ENCODE assay signal across 9 mouse cellular contexts in the genomic region with DNA sequence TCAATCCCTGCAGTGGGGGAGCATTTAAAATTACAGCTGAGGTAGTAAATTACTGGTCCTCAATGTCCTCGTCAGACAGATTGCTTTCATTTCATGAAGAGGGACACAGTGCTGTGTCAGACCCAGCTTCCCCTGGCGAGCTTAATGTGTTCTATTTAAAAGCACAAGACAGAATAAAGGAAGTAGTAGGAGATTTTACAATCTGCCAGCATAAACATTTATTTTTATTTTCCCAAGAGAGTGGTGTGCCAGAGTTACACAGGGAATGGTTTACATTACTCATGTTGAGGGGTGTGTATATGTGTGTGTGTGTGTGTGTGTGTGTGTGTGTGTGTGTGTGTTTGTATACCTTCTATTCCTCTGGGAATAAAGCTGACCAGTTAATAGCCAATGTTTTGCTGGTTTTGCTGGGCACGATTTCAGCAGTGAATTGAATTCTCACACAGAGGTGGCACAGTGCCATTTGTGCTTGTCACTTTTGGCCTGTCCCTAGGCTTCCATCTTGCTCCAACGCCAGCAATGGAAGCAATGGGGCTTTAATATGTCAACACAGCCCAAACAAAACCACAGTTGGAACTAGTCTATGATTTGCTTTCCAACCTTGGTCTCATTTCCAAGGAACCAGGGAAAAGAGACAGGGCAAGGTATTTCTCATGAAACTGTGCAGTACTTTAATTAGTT.
DNase-seq lines count a peak whose midpoint lies in the region; ATAC-seq and TF ChIP-seq lines count a peak whose summit lies in the region.
"Had no signal": no experiment of that assay in that cellular context is flagged by ENCODE, and none has a peak within 500 bp of the region (broad histone marks: within the 10 kb centered on the region; RNA-seq: fewer than 3 reads in every experiment).

No protein-coding gene starts in this region.

- no peak for ATAC-seq in liver, embryonic 12.5 days
- no peak for ATAC-seq in monocyte, adult 5-6 weeks (replicated peaks; ENCODE audit: insufficient number of reproducible peaks, low FRiP score, low TSS enrichment, poor library complexity, severe bottlenecking)

- no peaks in the 10 kb centered on the region for H3K27me3 ChIP-seq in liver, adult 2 months (ENCODE audit: control insufficient read depth, insufficient read depth, low read length)
- no peaks in the 10 kb centered on the region for H3K27me3 ChIP-seq in liver, embryonic 12.5 days (replicated peaks)
- H3K27me3 ChIP-seq: liver, embryonic 13.5 days had no signal

- intact Hi-C loops in gastrocnemius, adult 2 months (cut with DNase I): no loop called here

- H3K36me3 ChIP-seq in liver, adult 2 months (ENCODE audit: control insufficient read depth, insufficient read depth, low read length): no peaks in the 10 kb centered on the region
- no peaks in the 10 kb centered on the region for H3K36me3 ChIP-seq in liver, embryonic 12.5 days
- H3K36me3 ChIP-seq: liver, embryonic 13.5 days had no signal

- H3K4me3 ChIP-seq in liver, adult 2 months (ENCODE audit: insufficient read depth, low read depth, low read length): no peak overlapping the region
- H3K4me3 ChIP-seq in gastrocnemius, adult 2 months: no peak overlapping the region
- H3K4me3 ChIP-seq in liver, embryonic 12.5 days: no peak overlapping the region
- H3K4me3 ChIP-seq: liver, embryonic 13.5 days had no signal

- H3K79me2 ChIP-seq in liver, adult 2 months (ENCODE audit: control insufficient read depth, insufficient read depth, low read length): no peaks in the 10 kb centered on the region

- H3K9me3 ChIP-seq in liver, embryonic 12.5 days (replicated peaks): no peaks in the 10 kb centered on the region
- H3K9me3 ChIP-seq: liver, embryonic 13.5 days had no signal

- TF ChIP-seq POLR2A in liver, adult 2 months (IDR thresholded peaks at IDR 0.05; ENCODE audit: extremely low read depth, insufficient read depth, low read length): no peak

- no peak overlapping the region for H3K27ac ChIP-seq in liver, adult 2 months (replicated peaks; ENCODE audit: insufficient read depth, low read depth, low read length)
- no peak overlapping the region for H3K27ac ChIP-seq in gastrocnemius, adult 2 months
- no peak overlapping the region for H3K27ac ChIP-seq in liver, embryonic 12.5 days
- H3K27ac ChIP-seq: liver, embryonic 13.5 days had no signal

- H3K4me2 ChIP-seq in liver, embryonic 12.5 days: no peak overlapping the region
- H3K4me2 ChIP-seq: liver, embryonic 13.5 days had no signal

- no peaks in the 10 kb centered on the region for H3K4me1 ChIP-seq in liver, adult 2 months (ENCODE audit: control insufficient read depth, insufficient read depth, low read length)
- H3K4me1 ChIP-seq in liver, embryonic 12.5 days: no peaks in the 10 kb centered on the region
- H3K4me1 ChIP-seq: liver, embryonic 13.5 days had no signal

- no peak overlapping the region for H3K9ac ChIP-seq in liver, adult 2 months (ENCODE audit: low read depth, low read length)
- H3K9ac ChIP-seq in liver, embryonic 12.5 days: no peak overlapping the region
- H3K9ac ChIP-seq: liver, embryonic 13.5 days had no signal

- peak; percentile 9 to 24 for DNase-seq in cerebellum, adult 18-20 months
- DNase-seq in cerebellum, adult 11 months: no peak
- DNase-seq in liver, adult 2 months (ENCODE audit: extremely low read depth, low read depth, low spot score): peak; percentile 74
- DNase-seq in liver: no peak
- DNase-seq in gastrocnemius, adult 2 months: peak; percentile 35
- peak; percentile 7 for DNase-seq in lung, postnatal 25 days (ENCODE audit: low spot score)
- DNase-seq: liver, embryonic 13.5 days had no signal

- 35% methylated on average over 4 of the region's 4 CpGs for WGBS in liver, adult 2 months
- 43% methylated on average over 4 of the region's 4 CpGs for WGBS in liver, embryonic 12.5 days (ENCODE audit: insufficient replicate concordance)

- TF ChIP-seq CTCF in liver, adult 2 months (IDR thresholded peaks at IDR 0.05; ENCODE audit: low read depth, low read length): no peak
- no peak for TF ChIP-seq CTCF in gastrocnemius, adult 2 months (IDR thresholded peaks at IDR 0.05)

Comparison
In these comparisons a context has a peak if more than half of its experiments do, and no peak if none do; other contexts are left out.
1. DNase-seq: peak in cerebellum, adult 18-20 months (2 of 2), liver, adult 2 months (single experiment), gastrocnemius, adult 2 months (single experiment) and lung, postnatal 25 days (single experiment); none in cerebellum, adult 11 months (single experiment) and liver (single experiment).